Mouse (Mus musculus): ENCODE measurements at regions not wholly inside any gene's neighbourhood (a gene's known extent, or its start where the extent isn't known, plus 50 kb on each side); places are given as distances from the start of the nearest gene placed in this dataset.

DNA sequence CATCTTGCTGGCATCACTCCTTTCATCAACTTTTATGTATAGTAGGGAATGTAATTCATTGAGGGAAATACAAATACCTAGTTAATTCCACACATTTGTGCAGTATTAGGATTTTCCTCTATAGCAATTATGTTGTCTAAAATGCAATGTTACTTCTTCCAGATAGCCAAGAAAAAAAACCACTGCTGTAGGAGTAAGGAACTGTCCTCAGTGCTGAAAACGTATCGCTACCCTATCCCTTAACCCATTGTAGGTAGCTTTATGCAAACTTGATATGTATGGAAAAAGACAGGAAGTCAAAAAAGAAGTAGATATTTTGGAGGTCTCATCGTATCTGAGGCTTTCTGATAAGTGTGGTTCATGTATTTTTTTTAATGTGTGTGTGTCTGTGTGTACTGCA, 150.8 kb upstream of the Itga1 start:
- no peak overlapping the region for H3K4me2 ChIP-seq
- H3K27ac ChIP-seq (ENCODE audit: low read depth): no peak overlapping the region
- no peaks in the 10 kb centered on the region for H3K9me3 ChIP-seq (ENCODE audit: low read depth, low read length)
- WGBS: 29% methylated on average over 3 of the region's 3 CpGs
- no peaks in the 10 kb centered on the region for H3K36me3 ChIP-seq (ENCODE audit: insufficient read depth)
- no peaks in the 10 kb centered on the region for H3K4me1 ChIP-seq (ENCODE audit: insufficient read depth)
- no peaks in the 10 kb centered on the region for H3K27me3 ChIP-seq (ENCODE audit: insufficient read depth, low read length)
- H3K4me3 ChIP-seq (ENCODE audit: low read depth, low read length): no peak overlapping the region
- ATAC-seq (ENCODE audit: insufficient read depth) (no peak), DNase-seq (peak; percentile 77)
- TF ChIP-seq CTCF (IDR thresholded peaks at IDR 0.05; ENCODE audit: low read depth): no peak
- no peak overlapping the region for H3K9ac ChIP-seq

DNA sequence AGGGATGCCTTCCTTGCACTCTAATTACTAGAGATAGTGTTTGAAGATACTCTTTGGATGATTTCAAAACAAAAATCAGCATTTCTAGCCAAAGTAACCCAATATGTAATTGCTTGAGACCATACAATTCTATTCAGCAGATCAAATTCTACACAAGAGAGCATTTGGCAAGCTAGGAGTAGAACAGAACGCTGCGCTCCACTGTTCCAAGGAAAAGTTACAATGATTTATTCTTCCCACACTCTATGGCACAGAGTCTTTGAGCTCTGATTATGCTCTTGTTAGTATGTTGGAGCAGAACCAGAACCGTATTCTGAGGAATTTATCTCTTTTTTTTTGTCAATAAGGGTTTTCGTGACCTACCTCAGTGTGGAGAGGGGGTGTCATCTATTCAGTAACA, 130.2 kb upstream of the Itga1 start:
- no peak overlapping the region for H3K27ac ChIP-seq (ENCODE audit: low read depth)
- H3K4me2 ChIP-seq: no peak overlapping the region
- no peaks in the 10 kb centered on the region for H3K9me3 ChIP-seq (ENCODE audit: low read depth, low read length)
- H3K27me3 ChIP-seq (ENCODE audit: insufficient read depth, low read length): no peaks in the 10 kb centered on the region
- no peaks in the 10 kb centered on the region for H3K4me1 ChIP-seq (ENCODE audit: insufficient read depth)
- TF ChIP-seq CTCF (IDR thresholded peaks at IDR 0.05; ENCODE audit: low read depth): no peak
- DNase-seq: no peak
- no peak for ATAC-seq (ENCODE audit: insufficient read depth)
- H3K4me3 ChIP-seq (ENCODE audit: low read depth, low read length): no peak overlapping the region
- H3K36me3 ChIP-seq (ENCODE audit: insufficient read depth): no peaks in the 10 kb centered on the region
- 82% methylated on average over 4 of the region's 4 CpGs for WGBS
- no peak overlapping the region for H3K9ac ChIP-seq

DNA sequence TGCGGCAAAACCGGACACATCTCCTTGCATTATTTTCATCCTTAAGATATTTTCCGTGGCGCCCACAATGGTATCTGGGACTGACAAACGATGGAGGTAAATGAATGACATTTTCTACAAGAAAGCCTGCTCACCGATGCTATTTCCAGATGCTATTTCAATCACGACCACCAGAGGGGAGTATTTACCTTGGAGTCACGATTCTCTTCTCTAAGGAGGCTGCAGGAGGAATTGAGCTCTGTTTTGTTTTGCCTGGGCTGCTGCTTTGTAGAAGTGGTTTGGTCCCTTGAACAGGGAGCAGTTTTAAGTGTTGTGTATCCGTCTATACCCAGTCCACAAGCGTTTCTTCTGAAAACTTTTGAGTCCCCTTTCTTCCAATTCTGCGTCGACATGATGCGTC, 128.7 kb upstream of the Itga1 start:
- H3K27ac ChIP-seq (ENCODE audit: low read depth): no peak overlapping the region
- no peak overlapping the region for H3K4me2 ChIP-seq
- no peaks in the 10 kb centered on the region for H3K9me3 ChIP-seq (ENCODE audit: low read depth, low read length)
- TF ChIP-seq CTCF (IDR thresholded peaks at IDR 0.05; ENCODE audit: low read depth): peak; percentile 87
- H3K4me3 ChIP-seq (ENCODE audit: low read depth, low read length): no peak overlapping the region
- ATAC-seq (ENCODE audit: insufficient read depth) (peak; percentile 49; the same call in 1 of the 2 replicates), DNase-seq (peak; percentile 92)
- 25% methylated on average over 13 of the region's 13 CpGs for WGBS
- no peaks in the 10 kb centered on the region for H3K4me1 ChIP-seq (ENCODE audit: insufficient read depth)
- no peaks in the 10 kb centered on the region for H3K27me3 ChIP-seq (ENCODE audit: insufficient read depth, low read length)
- no peak overlapping the region for H3K9ac ChIP-seq
- H3K36me3 ChIP-seq (ENCODE audit: insufficient read depth): no peaks in the 10 kb centered on the region

DNA sequence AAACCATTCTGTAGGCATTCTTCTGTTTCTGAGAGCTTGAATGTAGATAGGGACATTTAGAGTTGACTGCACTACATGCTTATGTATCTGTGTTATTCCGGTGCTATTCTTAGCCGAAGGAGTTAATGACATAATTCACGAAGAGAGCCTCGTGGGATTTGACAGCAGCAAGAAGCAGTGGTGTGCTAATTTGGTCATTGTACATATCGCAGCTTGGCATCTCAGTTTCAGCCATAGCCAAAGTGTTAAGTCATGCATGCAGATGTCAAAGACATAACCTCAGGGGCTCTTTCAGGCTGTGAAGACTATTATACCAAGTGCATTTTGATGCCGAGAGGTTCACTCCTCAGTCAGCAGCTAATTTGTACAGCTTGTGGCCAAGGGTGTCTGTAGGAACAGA, 125.1 kb upstream of the Itga1 start:
- H3K9me3 ChIP-seq (ENCODE audit: low read depth, low read length): no peaks in the 10 kb centered on the region
- no peak for ATAC-seq (ENCODE audit: insufficient read depth)
- 74% methylated on average over 6 of the region's 6 CpGs for WGBS

DNA sequence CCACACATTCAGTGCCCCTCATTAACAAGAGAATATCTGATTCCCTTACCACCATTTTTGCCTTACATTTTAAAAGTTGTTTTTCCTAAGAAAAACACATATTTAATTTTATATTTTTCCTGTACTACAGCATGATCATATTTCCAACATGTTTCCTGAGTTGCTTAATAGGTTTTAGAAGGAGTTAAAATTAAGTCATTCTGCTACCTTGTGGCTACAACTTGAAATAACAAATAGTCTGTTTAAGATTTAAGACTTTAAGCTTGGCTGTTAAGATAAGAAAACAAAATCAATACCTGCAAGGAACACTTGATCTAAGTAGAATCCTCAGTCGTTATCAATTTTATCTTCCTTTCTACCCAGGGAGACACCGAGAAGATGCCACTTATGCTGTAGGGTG, 117.9 kb upstream of the Itga1 start:
- TF ChIP-seq CTCF (IDR thresholded peaks at IDR 0.05; ENCODE audit: low read depth): peak; percentile 16; the same call in 1 of the 2 replicates
- Histone ChIP-seq H3K27ac (ENCODE audit: low read depth) (no peak overlapping the region), H3K27me3 (ENCODE audit: insufficient read depth, low read length) (no peaks in the 10 kb centered on the region), H3K4me2 (no peak overlapping the region), H3K4me1 (ENCODE audit: insufficient read depth) (no peaks in the 10 kb centered on the region), H3K9ac (no peak overlapping the region), H3K9me3 (ENCODE audit: low read depth, low read length) (no peaks in the 10 kb centered on the region), H3K4me3 (ENCODE audit: low read depth, low read length) (no peak overlapping the region), H3K36me3 (ENCODE audit: insufficient read depth) (no peaks in the 10 kb centered on the region)
- DNase-seq (peak; percentile 46), ATAC-seq (ENCODE audit: insufficient read depth) (no peak)
- WGBS: 25% methylated on average over 2 of the region's 2 CpGs

More for the DNA sequence above, 125.1 kb upstream of the Itga1 start:
- no peak for TF ChIP-seq CTCF (IDR thresholded peaks at IDR 0.05; ENCODE audit: low read depth)
- no peaks in the 10 kb centered on the region for H3K4me1 ChIP-seq (ENCODE audit: insufficient read depth)
- no peak overlapping the region for H3K27ac ChIP-seq (ENCODE audit: low read depth)
- no peak overlapping the region for H3K9ac ChIP-seq
- no peak overlapping the region for H3K4me2 ChIP-seq
- H3K27me3 ChIP-seq (ENCODE audit: insufficient read depth, low read length): no peaks in the 10 kb centered on the region
- DNase-seq: no peak
- no peaks in the 10 kb centered on the region for H3K36me3 ChIP-seq (ENCODE audit: insufficient read depth)
- H3K4me3 ChIP-seq (ENCODE audit: low read depth, low read length): no peak overlapping the region

DNA sequence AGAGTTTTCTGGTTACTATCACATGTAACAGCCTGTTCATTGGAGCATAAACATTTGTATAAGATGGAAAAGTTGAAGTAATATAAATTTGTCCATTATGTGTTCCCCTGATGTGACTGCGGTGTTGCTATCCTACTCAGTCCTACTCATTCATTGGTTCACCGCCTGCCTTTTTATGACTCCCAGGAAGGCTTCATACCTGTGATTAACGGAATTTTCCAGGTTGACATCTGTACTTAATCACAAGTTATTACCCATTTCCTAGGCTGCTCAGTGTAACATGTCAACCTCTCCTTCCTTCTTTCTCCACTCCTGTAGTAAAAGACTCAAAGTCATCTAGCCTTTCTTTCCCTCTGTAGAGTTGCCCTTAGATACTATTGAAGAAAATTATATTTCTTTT, 109.5 kb upstream of the Itga1 start:
- H3K36me3 ChIP-seq (ENCODE audit: insufficient read depth): no peaks in the 10 kb centered on the region
- DNase-seq (no peak), ATAC-seq (ENCODE audit: insufficient read depth) (no peak)
- TF ChIP-seq CTCF (IDR thresholded peaks at IDR 0.05; ENCODE audit: low read depth): no peak
- 92% methylated on average over 3 of the region's 3 CpGs for WGBS
- H3K27me3 ChIP-seq (ENCODE audit: insufficient read depth, low read length): no peaks in the 10 kb centered on the region
- no peaks in the 10 kb centered on the region for H3K4me1 ChIP-seq (ENCODE audit: insufficient read depth)
- no peak overlapping the region for H3K27ac ChIP-seq (ENCODE audit: low read depth)
- H3K4me2 ChIP-seq: no peak overlapping the region
- H3K9me3 ChIP-seq (ENCODE audit: low read depth, low read length): no peaks in the 10 kb centered on the region
- no peak overlapping the region for H3K9ac ChIP-seq
- H3K4me3 ChIP-seq (ENCODE audit: low read depth, low read length): no peak overlapping the region

DNA sequence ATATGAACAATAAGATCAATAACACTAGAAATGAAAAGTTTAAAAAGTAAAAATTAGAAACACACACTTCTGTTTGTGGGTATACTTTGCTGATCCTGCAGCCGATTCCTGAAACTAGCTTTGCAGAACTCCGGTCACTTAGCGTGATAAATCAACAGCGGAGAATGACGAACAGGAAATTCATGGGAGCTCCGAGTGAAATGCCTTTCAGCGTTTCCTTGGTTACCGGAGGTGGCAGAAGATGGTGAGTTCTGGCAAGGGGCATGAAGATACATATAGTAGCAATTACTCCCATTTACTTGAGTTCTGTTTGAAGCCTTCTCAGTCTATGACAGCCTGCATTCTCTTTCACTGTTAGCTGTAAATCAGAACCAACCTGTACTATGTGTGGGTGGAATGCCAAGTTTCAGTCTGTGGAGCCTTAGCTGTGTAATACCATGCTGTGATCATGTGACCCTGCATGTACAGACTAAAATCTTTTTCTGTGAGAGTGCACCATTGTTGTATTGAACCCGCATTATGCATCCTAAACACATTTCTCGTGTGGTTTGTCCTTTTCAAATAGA, 109.0 kb upstream of the Itga1 start:
- ATAC-seq (ENCODE audit: insufficient read depth): no peak
- DNase-seq: peak; percentile 27
- no peaks in the 10 kb centered on the region for H3K9me3 ChIP-seq (ENCODE audit: low read depth, low read length)
- TF ChIP-seq CTCF (IDR thresholded peaks at IDR 0.05; ENCODE audit: low read depth): no peak
- no peak overlapping the region for H3K27ac ChIP-seq (ENCODE audit: low read depth)
- H3K27me3 ChIP-seq (ENCODE audit: insufficient read depth, low read length): no peaks in the 10 kb centered on the region
- 55% methylated on average over 10 of the region's 10 CpGs for WGBS
- no peak overlapping the region for H3K4me3 ChIP-seq (ENCODE audit: low read depth, low read length)
- H3K36me3 ChIP-seq (ENCODE audit: insufficient read depth): no peaks in the 10 kb centered on the region
- no peak overlapping the region for H3K9ac ChIP-seq
- H3K4me1 ChIP-seq (ENCODE audit: insufficient read depth): no peaks in the 10 kb centered on the region
- no peak overlapping the region for H3K4me2 ChIP-seq
